Mouse (Mus musculus): ENCODE results near the gene 1700067K01Rik.
"Not testable (repeated sequence)": the region's sequence is repeated elsewhere in the genome, so short reads cannot be mapped to it uniquely, and the experiment has no call there.

Gene 1700067K01Rik

GRCm38 (mm10) chr8:83982449-83982848 lies 18.9 kb upstream of the 1700067K01Rik start:
- no peak for DNase-seq (ENCODE audit: low read depth, low spot score)

- not testable (repeated sequence) for DNase-seq (ENCODE audit: low read depth, low spot score)
These were observed 18.1 kb upstream of the 1700067K01Rik start for GRCm38 (mm10) chr8:83983222-83983621.

GRCm38 (mm10) chr8:83989243-83989642 lies 12.1 kb upstream of the 1700067K01Rik start:
- no peak for DNase-seq (ENCODE audit: low read depth, low spot score)

GRCm38 (mm10) chr8:83990170-83990569 lies 11.1 kb upstream of the 1700067K01Rik start:
- DNase-seq (ENCODE audit: low read depth, low spot score): no peak

- no peak for DNase-seq (ENCODE audit: low read depth, low spot score)
These were observed 8.8 kb upstream of the 1700067K01Rik start for GRCm38 (mm10) chr8:83992488-83992887.

GRCm38 (mm10) chr8:83994030-83994429 lies 7.3 kb upstream of the 1700067K01Rik start:
- DNase-seq (ENCODE audit: low read depth, low spot score): no peak

GRCm38 (mm10) chr8:83995973-83996372 lies 5.3 kb upstream of the 1700067K01Rik start:
- DNase-seq (ENCODE audit: low read depth, low spot score): no peak

- peak; percentile 89 for DNase-seq (ENCODE audit: low read depth, low spot score)
These were observed 4.5 kb upstream of the 1700067K01Rik start for GRCm38 (mm10) chr8:83996567-83997505.

- peak; percentile 79 for DNase-seq (ENCODE audit: low read depth, low spot score)
These were observed 3.7 kb upstream of the 1700067K01Rik start, which contains the start of gene Samd1 for GRCm38 (mm10) chr8:83997511-83998141. Gene Samd1 (plus strand): TSS chr8:83997672.

GRCm38 (mm10) chr8:83998231-83999056 lies 2.9 kb upstream of the 1700067K01Rik start:
- DNase-seq (ENCODE audit: low read depth, low spot score): peak; percentile 87

- DNase-seq (ENCODE audit: low read depth, low spot score): no peak
These were observed 2.1 kb upstream of the 1700067K01Rik start for GRCm38 (mm10) chr8:83999057-83999705.

- no peak for DNase-seq (ENCODE audit: low read depth, low spot score)
These were observed 1.5 kb upstream of the 1700067K01Rik start for GRCm38 (mm10) chr8:83999825-84000224.

- no peak for DNase-seq (ENCODE audit: low read depth, low spot score)
These were observed 1.8 kb downstream of the 1700067K01Rik start for GRCm38 (mm10) chr8:84002957-84003611.

GRCm38 (mm10) chr8:84003612-84004246 lies 2.4 kb downstream of the 1700067K01Rik start:
- DNase-seq (ENCODE audit: low read depth, low spot score): no peak

GRCm38 (mm10) chr8:84004533-84005201 lies 3.4 kb downstream of the 1700067K01Rik start:
- peak; percentile 97 for DNase-seq (ENCODE audit: low read depth, low spot score)

- not testable (repeated sequence) for DNase-seq (ENCODE audit: low read depth, low spot score)
These were observed 4.2 kb downstream of the 1700067K01Rik start for GRCm38 (mm10) chr8:84005502-84005901.

GRCm38 (mm10) chr8:84008362-84008761 lies 7.1 kb downstream of the 1700067K01Rik start:
- DNase-seq (ENCODE audit: low read depth, low spot score): peak; percentile 87

- DNase-seq (ENCODE audit: low read depth, low spot score): peak; percentile 92
These were observed 8.6 kb downstream of the 1700067K01Rik start for GRCm38 (mm10) chr8:84009876-84010275.

Data from ZHBTc4 (cell line).